Mouse (Mus musculus): ENCODE measurements around the gene Krtap28-10. TPM values are rescaled to one million over a fixed set of nuclear protein-coding genes. Genes with fewer than 3 reads are reported as not detected.
A peak's percentile ranks its signal among the peaks of the same experiment; 100 is the strongest.

Gene Krtap28-10
- polyA plus RNA-seq, 2 experiments: not detected

DNA sequence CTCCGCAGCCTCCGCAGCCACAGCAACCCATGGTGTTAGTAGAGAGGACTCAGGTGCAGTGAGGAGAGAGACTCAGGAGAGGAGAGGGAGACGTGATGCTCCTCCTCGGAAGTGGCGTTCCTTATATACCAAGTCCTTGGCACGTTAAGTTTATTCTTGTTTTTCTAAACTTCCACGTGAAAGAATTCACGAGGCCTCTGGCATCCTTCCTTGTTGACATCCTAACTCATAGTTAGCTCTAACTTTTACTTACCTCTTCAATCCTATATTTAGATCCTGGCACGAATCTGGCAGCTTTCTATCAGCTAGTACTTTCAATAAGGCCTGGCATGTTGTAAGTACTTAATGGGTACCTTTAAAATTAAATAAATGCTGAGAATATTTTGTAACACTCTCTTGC, 17.0 kb upstream of the Krtap28-10 start, which contains the start of gene A030005K14Rik:
Gene A030005K14Rik, minus strand, starts transcription at position 101 of the 400 bp plus-strand sequence.
- Histone ChIP-seq H3K4me1 (replicated peaks; ENCODE audit: control insufficient read depth in 2 of 2, insufficient read depth in 2 of 2, low read length in 1 of 2) (no peaks in the 10 kb centered on the region), H3K27me3 (ENCODE audit: control insufficient read depth, insufficient read depth, low read length) (no peaks in the 10 kb centered on the region), H3K4me3 (ENCODE audit: insufficient read depth in 1 of 2, low read depth in 2 of 2, low read length in 2 of 2) (no peak within 1 kb of the TSS), H3K9ac (replicated peaks) (no peak within 1 kb of the TSS), H3K9me3 (ENCODE audit: control insufficient read depth, low read length) (no peaks in the 10 kb centered on the region), H3K36me3 (replicated peaks; ENCODE audit: control insufficient read depth, insufficient read depth, low read depth) (no peaks in the 10 kb centered on the region), H3K4me2 (ENCODE audit: low read depth) (no peak within 1 kb of the TSS), H3K27ac (no peak within 1 kb of the TSS)
- WGBS (ENCODE audit: insufficient replicate concordance): 71% methylated on average over 9 of the region's 9 CpGs
- ATAC-seq (ENCODE audit: insufficient read depth): no peak
- TF ChIP-seq CTCF (IDR thresholded peaks at IDR 0.05; ENCODE audit: low read depth): no peak
- TF ChIP-seq EP300 (IDR thresholded peaks at IDR 0.05; ENCODE audit: low read depth): no peak
- DNase-seq (ENCODE audit: low read depth in 3 of 3, low spot score in 3 of 3): no peak

DNA sequence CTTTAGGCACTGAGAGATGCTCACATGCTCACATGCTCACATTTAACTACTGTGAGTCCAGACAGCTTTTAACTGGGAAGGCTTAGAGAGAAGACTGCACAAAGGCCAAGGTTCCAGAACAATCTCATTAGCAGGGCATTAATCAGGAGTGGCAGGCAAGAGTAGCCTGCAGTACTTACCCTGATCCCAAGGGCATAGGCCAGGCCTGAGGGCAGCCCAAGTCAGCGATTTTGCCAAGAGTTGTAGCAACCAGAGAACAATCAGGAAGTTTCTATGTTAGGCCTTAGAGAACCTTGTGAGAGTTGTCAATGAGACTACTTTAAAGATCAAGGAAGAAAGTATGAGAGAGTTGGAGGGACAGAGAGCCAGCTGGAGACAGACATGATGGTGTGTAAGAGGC, 16.2 kb upstream of the Krtap28-10 start:
- Histone ChIP-seq H3K9ac (replicated peaks) (no peak overlapping the region), H3K27ac (no peak overlapping the region), H3K4me2 (ENCODE audit: low read depth) (no peak overlapping the region), H3K4me3 (ENCODE audit: insufficient read depth in 1 of 2, low read depth in 2 of 2, low read length in 2 of 2) (no peak overlapping the region), H3K9me3 (ENCODE audit: control insufficient read depth, low read length) (no peaks in the 10 kb centered on the region), H3K27me3 (ENCODE audit: control insufficient read depth, insufficient read depth, low read length) (no peaks in the 10 kb centered on the region), H3K36me3 (replicated peaks; ENCODE audit: control insufficient read depth, insufficient read depth, low read depth) (no peaks in the 10 kb centered on the region), H3K4me1 (replicated peaks; ENCODE audit: control insufficient read depth in 2 of 2, insufficient read depth in 2 of 2, low read length in 1 of 2) (no peaks in the 10 kb centered on the region)
- TF ChIP-seq EP300 (IDR thresholded peaks at IDR 0.05; ENCODE audit: low read depth) (no peak), CTCF (IDR thresholded peaks at IDR 0.05; ENCODE audit: low read depth) (no peak)
- DNase-seq (ENCODE audit: low read depth in 3 of 3, low spot score in 3 of 3) (no peak), ATAC-seq (ENCODE audit: insufficient read depth) (no peak)
- WGBS (ENCODE audit: insufficient replicate concordance): 72% methylated on average over 1 of the region's 1 CpGs

DNA sequence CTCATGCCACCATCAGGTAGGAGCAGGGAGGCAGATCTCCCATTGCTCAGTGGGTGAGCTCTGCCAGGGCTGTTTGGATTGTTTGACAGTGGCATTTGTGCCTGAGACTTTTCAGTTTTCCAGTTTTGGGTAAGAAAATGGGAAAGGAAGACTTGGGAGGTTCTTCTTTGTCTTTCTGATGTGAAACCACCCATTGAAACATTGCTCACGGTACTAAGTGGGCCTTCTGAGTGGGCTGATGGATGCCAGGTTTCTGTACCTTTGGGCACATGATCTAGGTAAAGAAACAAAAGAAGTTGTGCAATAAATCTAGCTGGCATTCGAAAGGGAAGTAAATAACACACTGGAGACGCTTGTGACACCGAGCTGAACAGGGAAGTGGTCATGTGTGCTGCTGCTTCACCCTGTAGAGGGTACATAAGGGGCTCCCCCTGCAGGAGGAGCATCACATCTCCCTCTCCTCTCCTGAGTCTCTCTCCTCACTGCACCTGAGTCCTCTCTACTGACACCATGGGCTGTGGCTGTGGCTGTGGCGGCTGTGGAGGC, 2.7 kb upstream of the Krtap28-10 start, which contains the start of gene Gm47969:
Gene Gm47969, plus strand, starts transcription at position 51 of the 546 bp plus-strand sequence.
- H3K36me3 ChIP-seq (replicated peaks; ENCODE audit: control insufficient read depth, insufficient read depth, low read depth): no peaks in the 10 kb centered on the region
- H3K27ac ChIP-seq: no peak within 1 kb of the TSS
- no peak within 1 kb of the TSS for H3K9ac ChIP-seq (replicated peaks)
- DNase-seq (ENCODE audit: low read depth in 3 of 3, low spot score in 3 of 3) (no peak), ATAC-seq (ENCODE audit: insufficient read depth) (no peak)
- H3K4me1 ChIP-seq (replicated peaks; ENCODE audit: control insufficient read depth in 2 of 2, insufficient read depth in 2 of 2, low read length in 1 of 2): no peaks in the 10 kb centered on the region
- H3K9me3 ChIP-seq (ENCODE audit: control insufficient read depth, low read length): no peaks in the 10 kb centered on the region
- 28% methylated on average over 5 of the region's 5 CpGs for WGBS (ENCODE audit: insufficient replicate concordance)
- H3K4me2 ChIP-seq (ENCODE audit: low read depth): no peak within 1 kb of the TSS
- no peaks in the 10 kb centered on the region for H3K27me3 ChIP-seq (ENCODE audit: control insufficient read depth, insufficient read depth, low read length)
- no peak within 1 kb of the TSS for H3K4me3 ChIP-seq (ENCODE audit: insufficient read depth in 1 of 2, low read depth in 2 of 2, low read length in 2 of 2)
- TF ChIP-seq EP300 (IDR thresholded peaks at IDR 0.05; ENCODE audit: low read depth) (no peak), CTCF (IDR thresholded peaks at IDR 0.05; ENCODE audit: low read depth) (0 out of 2 replicates have a peak, but pooled peaks have one; percentile 16)

DNA sequence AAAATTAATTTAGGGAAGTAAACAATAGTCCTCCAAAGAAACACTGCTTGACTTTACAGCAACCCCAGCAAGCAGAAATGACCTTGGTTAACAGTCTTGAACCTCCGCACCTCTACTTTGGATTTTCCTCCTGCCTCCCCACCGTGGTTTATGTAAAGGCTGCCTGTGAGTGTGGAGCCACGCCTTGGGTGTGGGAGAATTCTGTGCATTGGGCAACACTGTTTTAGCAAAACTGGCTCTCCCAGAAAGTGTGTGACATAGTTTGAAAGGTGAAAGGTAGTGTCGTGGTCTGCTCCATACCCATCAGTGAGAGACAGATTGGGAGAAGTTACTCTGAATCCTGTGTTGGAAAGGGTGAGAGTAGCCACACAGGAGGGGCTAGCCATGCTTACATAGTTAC, 3.2 kb downstream of the Krtap28-10 start:
- WGBS (ENCODE audit: insufficient replicate concordance): 48% methylated on average over 4 of the region's 4 CpGs
- Histone ChIP-seq H3K9me3 (ENCODE audit: control insufficient read depth, low read length) (no peaks in the 10 kb centered on the region), H3K4me1 (replicated peaks; ENCODE audit: control insufficient read depth in 2 of 2, insufficient read depth in 2 of 2, low read length in 1 of 2) (no peaks in the 10 kb centered on the region), H3K27me3 (ENCODE audit: control insufficient read depth, insufficient read depth, low read length) (no peaks in the 10 kb centered on the region; the same call in 1 of the 2 replicates), H3K27ac (no peak overlapping the region), H3K4me2 (ENCODE audit: low read depth) (no peak overlapping the region), H3K36me3 (replicated peaks; ENCODE audit: control insufficient read depth, insufficient read depth, low read depth) (no peaks in the 10 kb centered on the region), H3K9ac (replicated peaks) (no peak overlapping the region), H3K4me3 (ENCODE audit: insufficient read depth in 1 of 2, low read depth in 2 of 2, low read length in 2 of 2) (no peak overlapping the region)
- no peak for TF ChIP-seq EP300 (IDR thresholded peaks at IDR 0.05; ENCODE audit: low read depth)
- TF ChIP-seq CTCF (IDR thresholded peaks at IDR 0.05; ENCODE audit: low read depth): no peak
- ATAC-seq (ENCODE audit: insufficient read depth): no peak
- DNase-seq (ENCODE audit: low read depth in 3 of 3, low spot score in 3 of 3): no peak

DNA sequence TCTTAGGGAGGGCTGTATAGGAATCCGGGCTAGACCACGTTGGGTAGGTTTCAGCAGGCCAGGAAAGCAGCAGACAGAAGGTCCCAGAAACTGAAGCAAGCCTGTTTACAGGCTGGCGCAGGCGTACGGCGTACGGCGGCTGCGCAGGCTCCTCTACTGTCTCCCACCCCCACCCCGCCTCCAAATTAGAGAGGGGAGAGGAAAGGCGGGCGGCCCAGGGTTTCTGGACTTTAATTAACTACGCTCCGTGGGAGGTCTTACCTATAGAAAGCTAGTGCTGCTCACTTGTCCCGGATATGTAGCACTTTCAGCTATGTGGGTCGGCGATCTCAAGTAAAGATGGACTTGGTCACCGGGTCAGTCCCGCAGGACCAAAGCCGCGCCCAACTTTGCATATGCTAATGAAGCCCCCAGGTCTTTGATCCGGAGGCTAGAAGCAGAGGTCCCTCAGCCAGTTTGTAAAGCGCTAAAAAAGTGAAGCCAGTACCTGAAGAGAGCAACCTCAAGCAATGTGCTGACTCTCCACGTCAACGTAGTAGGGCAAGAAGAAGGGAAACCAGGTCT, 4.1 kb downstream of the Krtap28-10 start, which contains the start of gene Slc19a3:
Gene Slc19a3, minus strand, starts transcription at position 340 of the 564 bp plus-strand sequence.
- ATAC-seq (ENCODE audit: insufficient read depth) (no peak), DNase-seq (ENCODE audit: low read depth in 3 of 3, low spot score in 3 of 3) (no peak)
- H3K9ac ChIP-seq (replicated peaks): no peak within 1 kb of the TSS

More for the DNA sequence above, 4.1 kb downstream of the Krtap28-10 start, which contains the start of gene Slc19a3:
- no peaks in the 10 kb centered on the region for H3K36me3 ChIP-seq (replicated peaks; ENCODE audit: control insufficient read depth, insufficient read depth, low read depth)
- H3K4me1 ChIP-seq (replicated peaks; ENCODE audit: control insufficient read depth in 2 of 2, insufficient read depth in 2 of 2, low read length in 1 of 2): no peaks in the 10 kb centered on the region
- H3K27me3 ChIP-seq (ENCODE audit: control insufficient read depth, insufficient read depth, low read length): no peaks in the 10 kb centered on the region; the same call in 1 of the 2 replicates
- peak within 1 kb of the TSS; percentile 35 to 53 for H3K4me3 ChIP-seq (ENCODE audit: insufficient read depth in 1 of 2, low read depth in 2 of 2, low read length in 2 of 2)
- no peaks in the 10 kb centered on the region for H3K9me3 ChIP-seq (ENCODE audit: control insufficient read depth, low read length)
- WGBS (ENCODE audit: insufficient replicate concordance): under 1% methylated on average over 25 of the region's 25 CpGs
- TF ChIP-seq CTCF (IDR thresholded peaks at IDR 0.05; ENCODE audit: low read depth): no peak
- TF ChIP-seq EP300 (IDR thresholded peaks at IDR 0.05; ENCODE audit: low read depth): no peak
- H3K4me2 ChIP-seq (ENCODE audit: low read depth): peak within 1 kb of the TSS; percentile 56
- no peak within 1 kb of the TSS for H3K27ac ChIP-seq
